Comparison of ENCODE assay signal across 9 mouse cellular contexts in the genomic region with DNA sequence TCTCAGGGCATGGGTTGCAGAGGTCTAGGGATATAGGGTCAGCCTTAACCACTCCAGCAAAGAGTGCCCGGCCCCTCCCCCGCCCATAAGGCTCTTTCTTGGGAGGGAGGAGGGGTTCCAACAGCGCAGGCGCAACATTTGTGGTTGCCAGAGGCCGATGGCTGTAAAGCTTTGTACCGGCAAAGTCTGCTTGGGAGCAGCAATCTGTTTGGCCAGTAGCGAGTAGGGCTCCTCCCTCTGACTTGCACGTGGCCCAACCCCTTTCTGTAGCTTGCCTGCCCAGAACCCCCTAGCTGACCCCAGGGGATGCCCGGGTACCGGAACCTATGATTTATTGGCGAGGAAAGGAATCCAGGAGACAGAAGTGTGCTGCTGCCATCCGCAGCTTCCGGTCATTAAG. TPM values are rescaled to one million over a fixed set of nuclear protein-coding genes. Genes with fewer than 3 reads are reported as not detected.
DNase-seq lines count a peak whose midpoint lies in the region; ATAC-seq and TF ChIP-seq lines count a peak whose summit lies in the region.
"Had no signal": no experiment of that assay in that cellular context is flagged by ENCODE, and none has a peak within 500 bp of the region (broad histone marks: within the 10 kb centered on the region; RNA-seq: fewer than 3 reads in every experiment).

No protein-coding gene starts in this region.

- TF ChIP-seq CTCF in olfactory bulb, adult 2 months (IDR thresholded peaks at IDR 0.05; ENCODE audit: insufficient read depth, low read depth, low read length) = no peak

- peaks cover 78% of the 10 kb centered on the region for H3K27me3 ChIP-seq in kidney, embryonic 16.5 days (ENCODE audit: insufficient read depth, low read length)
- H3K27me3 ChIP-seq in forebrain, embryonic 13.5 days = peaks cover 57% of the 10 kb centered on the region

- 0% methylated on average over 13 of the region's 13 CpGs for WGBS in kidney, embryonic 16.5 days
- 2% methylated on average over 13 of the region's 13 CpGs for WGBS in forebrain, embryonic 13.5 days
- under 1% methylated on average over 13 of the region's 13 CpGs for WGBS in olfactory bulb, adult 2 months

- ATAC-seq in kidney, embryonic 16.5 days (ENCODE audit: low FRiP score, low TSS enrichment) = 0 out of 2 replicates have a peak, but pooled peaks have one; percentile 7
- peak; percentile 6 for ATAC-seq in forebrain, embryonic 13.5 days

- H3K4me2 ChIP-seq in kidney, embryonic 16.5 days (replicated peaks; ENCODE audit: low read depth, low read length) = no peak overlapping the region
- H3K4me2 ChIP-seq in forebrain, embryonic 13.5 days = peak overlapping the region; percentile 82

- no peak overlapping the region for H3K4me3 ChIP-seq in kidney, embryonic 16.5 days (ENCODE audit: low read length)
- peak overlapping the region; percentile 78 for H3K4me3 ChIP-seq in forebrain, embryonic 13.5 days
- peak overlapping the region; percentile 63 for H3K4me3 ChIP-seq in olfactory bulb, adult 2 months (ENCODE audit: insufficient read depth, low read depth, low read length)

- H3K36me3 ChIP-seq in kidney, embryonic 16.5 days (ENCODE audit: insufficient read depth, low read length) = no peaks in the 10 kb centered on the region
- no peaks in the 10 kb centered on the region for H3K36me3 ChIP-seq in forebrain, embryonic 13.5 days (ENCODE audit: poor library complexity, severe bottlenecking)
- H3K36me3 ChIP-seq: G1E had no signal

- no peak for DNase-seq in kidney, postnatal 36 days
- DNase-seq in layer of hippocampus, postnatal 25 days (ENCODE audit: extremely low spot score in 1 of 2, low spot score in 1 of 2) = peak; percentile 47 to 62
- no peak for DNase-seq in heart, adult 11 months
- DNase-seq in thymus, postnatal 36 days = no peak
- DNase-seq in kidney, postnatal 10 days = no peak

- H3K9me3 ChIP-seq in kidney, embryonic 16.5 days (ENCODE audit: low read length) = no peaks in the 10 kb centered on the region
- H3K9me3 ChIP-seq in forebrain, embryonic 13.5 days (replicated peaks) = no peaks in the 10 kb centered on the region

- TF ChIP-seq POLR2A in olfactory bulb, adult 2 months (IDR thresholded peaks at IDR 0.05; ENCODE audit: insufficient read depth, low read depth, low read length) = 0 out of 2 replicates have a peak, but pooled peaks have one; percentile 30

- no peak overlapping the region for H3K27ac ChIP-seq in kidney, embryonic 16.5 days (ENCODE audit: low read length)
- peak overlapping the region; percentile 97 for H3K27ac ChIP-seq in forebrain, embryonic 13.5 days
- H3K27ac ChIP-seq in olfactory bulb, adult 2 months (ENCODE audit: insufficient read depth, low read depth, low read length) = peak overlapping the region; percentile 52

- peaks cover 26% of the 10 kb centered on the region for H3K4me1 ChIP-seq in kidney, embryonic 16.5 days (ENCODE audit: insufficient read depth, low read length)
- peaks cover 66% of the 10 kb centered on the region for H3K4me1 ChIP-seq in forebrain, embryonic 13.5 days
- H3K4me1 ChIP-seq in olfactory bulb, adult 2 months (ENCODE audit: control insufficient read depth, insufficient read depth, low read length) = peaks cover 35% of the 10 kb centered on the region

- no peak overlapping the region for H3K9ac ChIP-seq in kidney, embryonic 16.5 days (replicated peaks; ENCODE audit: low read length)
- H3K9ac ChIP-seq in forebrain, embryonic 13.5 days = peak overlapping the region; percentile 88

RNA-seq across cellular contexts. Expression of a gene that starts 2.4 kb away (rescaled TPM):
- 9.8 and 12.9 TPM in 2 replicates for polyA plus RNA-seq in kidney, embryonic 16.5 days (2015; fragmentation: Nextera tagmentation; extraction: Ambion mirVana)
- 474 and 511 TPM in 2 replicates for polyA plus RNA-seq in forebrain, embryonic 13.5 days (2015; fragmentation: Nextera tagmentation; extraction: Ambion mirVana)
- total RNA-seq in layer of hippocampus, postnatal 25 days (2021) = 100 to 1,000 TPM; 252 to 276 TPM
- 2,655 TPM in 1 of 2 replicates, not detected in the other for polyA plus RNA-seq in olfactory bulb, adult 2 months (2012; ENCODE audit: insufficient read depth, insufficient read length, low replicate concordance, missing spikeins)
- total RNA-seq: G1E had no signal
- polyA plus RNA-seq: G1E had no signal

Comparison
In these comparisons a context has a peak if more than half of its experiments do, and no peak if none do; other contexts are left out.
1. DNase-seq: peak in layer of hippocampus, postnatal 25 days (2 of 2); none in kidney, postnatal 36 days (0 of 2), heart, adult 11 months (single experiment), thymus, postnatal 36 days (0 of 2) and kidney, postnatal 10 days (single experiment).